In the genomic region with DNA sequence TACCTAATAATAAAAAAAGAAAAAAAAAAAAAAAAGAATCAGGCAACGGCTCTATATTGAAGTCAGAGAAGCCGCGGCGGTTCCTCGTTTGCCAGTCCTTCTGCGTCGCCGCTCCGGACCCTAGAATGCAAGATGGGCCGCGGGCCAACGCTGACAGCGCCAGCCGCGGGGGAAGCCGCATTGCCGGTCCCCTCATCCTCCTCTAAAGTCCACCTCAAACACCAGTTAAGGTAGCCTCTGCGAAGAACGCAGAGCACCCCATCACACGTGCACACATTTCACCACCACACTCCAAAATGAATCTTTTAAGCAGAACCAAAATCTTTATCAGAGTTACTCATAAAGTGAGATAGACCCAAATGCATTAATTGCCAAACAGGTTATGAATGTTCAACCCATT, we compare ENCODE assay signal across 8 mouse cellular contexts.
DNase-seq lines count a peak whose midpoint lies in the region; ATAC-seq and TF ChIP-seq lines count a peak whose summit lies in the region.
"Not testable (repeated sequence)": the region's sequence is repeated elsewhere in the genome, so short reads cannot be mapped to it uniquely, and the experiment has no call there.

No protein-coding gene starts in this region.

- not testable (repeated sequence) for TF ChIP-seq CTCF in heart, adult 2 months (IDR thresholded peaks at IDR 0.05)

- DNase-seq in NIH3T3 (ENCODE audit: low read depth): peak; percentile 22
- peak; percentile 25 for DNase-seq in cerebellum, adult 11-12 months
- DNase-seq in cerebellum, postnatal 25 days: peak; percentile 22 to 32
- peak; percentile 4 to 26 for DNase-seq in heart, adult 2 months
- DNase-seq in kidney, adult 9 months: peak; percentile 2
- peak; percentile 5 to 18 for DNase-seq in spleen, postnatal 10 days (ENCODE audit: low spot score in 2 of 2)
- peak; percentile 13 for DNase-seq in thymus, postnatal 4 days

- H3K79me2 ChIP-seq in heart, adult 2 months (replicated peaks; ENCODE audit: control insufficient read depth, insufficient read depth, low read length): not testable (repeated sequence)

- H3K4me3 ChIP-seq in heart, adult 2 months: not testable (repeated sequence)

- H3K36me3 ChIP-seq in heart, adult 2 months (ENCODE audit: control insufficient read depth, insufficient read depth, low read length): not testable (repeated sequence)

- H3K4me1 ChIP-seq in heart, adult 2 months (ENCODE audit: control insufficient read depth, insufficient read depth, low read length): not testable (repeated sequence)

- ATAC-seq in megakaryocyte progenitor cell, adult 5-6 weeks (replicated peaks; ENCODE audit: poor library complexity): peak; percentile 71

- TF ChIP-seq POLR2A in heart, adult 2 months (IDR thresholded peaks at IDR 0.05; ENCODE audit: insufficient read depth, low read depth, low read length): not testable (repeated sequence)

- not testable (repeated sequence) for H3K9ac ChIP-seq in heart, adult 2 months (ENCODE audit: low read depth, low read length)

- TF ChIP-seq EP300 in heart, adult 2 months (IDR thresholded peaks at IDR 0.05; ENCODE audit: insufficient read depth, low read depth, low read length): not testable (repeated sequence)

- intact Hi-C loops in heart, adult 2 months (cut with DNase I): not testable (repeated sequence)

- H3K27me3 ChIP-seq in heart, adult 2 months (ENCODE audit: control insufficient read depth, insufficient read depth, low read length): not testable (repeated sequence)

- H3K27ac ChIP-seq in heart, adult 2 months: not testable (repeated sequence)

- 75% methylated on average over 20 of the region's 20 CpGs for WGBS in heart, adult 2 months
